Mouse (Mus musculus) left cerebral cortex, postnatal 10 days (tissue): ENCODE results near the gene Gm21985. TPM values are rescaled to one million over a fixed set of nuclear protein-coding genes. Genes with fewer than 3 reads are reported as not detected.

Experiments
- DNase-seq, 2 experiments: peaks; one replicate each; pipeline ENCODE4 v3.0.0; 2021 to 2022; ENCODE audit warnings: low spot score in 2 of 2, mixed read lengths in 1 of 2; ENCODE audit errors: extremely low spot score in 1 of 2
- intact Hi-C: fragments of 180-260 bp; cut with DNase I; formaldehyde crosslinking; loops from one replicate; pipeline ENCODE4 v1.15.1; 2025
- total RNA-seq, 2 experiments: library from RNA; stranded (reverse); gene quantifications; 2 replicates each; pipeline ENCODE4 v1.2.3; 2021

Gm21985 gene
- total RNA-seq, 2 experiments from 2014 or later: 1.2 to 3.6 TPM

- intact Hi-C loops: no loop called here
Observed at GRCm38 (mm10) chr2:112298221-112298620, 32.1 kb downstream of the Gm21985 start.

GRCm38 (mm10) chr2:112308671-112309070, 42.6 kb downstream of the Gm21985 start:
- intact Hi-C loops: no loop called here
- no peak for DNase-seq

More at GRCm38 (mm10) chr2:112298221-112298620, 32.1 kb downstream of the Gm21985 start:
- no peak for DNase-seq

DNA sequence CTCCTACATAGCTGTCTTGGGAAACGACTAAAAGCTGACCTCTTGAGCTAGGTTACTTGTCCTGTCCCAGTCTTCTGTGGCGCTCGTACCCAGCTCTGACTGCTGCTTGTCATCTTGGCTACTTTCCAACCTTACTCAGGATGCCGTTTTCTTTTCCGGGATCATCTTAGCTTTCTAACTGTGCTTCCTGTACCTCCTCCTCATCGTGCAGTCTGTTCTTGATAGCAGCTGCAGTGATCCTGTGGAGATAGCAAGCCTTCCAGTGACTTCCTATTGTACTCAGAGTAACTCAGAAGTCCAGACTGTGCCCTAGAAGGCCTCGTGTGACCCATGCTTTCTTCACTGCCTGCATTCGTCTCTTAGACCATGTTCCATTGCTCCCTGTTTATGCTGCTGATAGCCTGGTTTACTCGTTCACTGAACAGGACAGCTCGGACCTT, 43.1 kb downstream of the Gm21985 start:
- intact Hi-C loops: no loop called here
- DNase-seq: no peak

- intact Hi-C loops: no loop called here
- DNase-seq: no peak
Observed at GRCm38 (mm10) chr2:112315638-112316037, 49.5 kb downstream of the Gm21985 start.

DNA sequence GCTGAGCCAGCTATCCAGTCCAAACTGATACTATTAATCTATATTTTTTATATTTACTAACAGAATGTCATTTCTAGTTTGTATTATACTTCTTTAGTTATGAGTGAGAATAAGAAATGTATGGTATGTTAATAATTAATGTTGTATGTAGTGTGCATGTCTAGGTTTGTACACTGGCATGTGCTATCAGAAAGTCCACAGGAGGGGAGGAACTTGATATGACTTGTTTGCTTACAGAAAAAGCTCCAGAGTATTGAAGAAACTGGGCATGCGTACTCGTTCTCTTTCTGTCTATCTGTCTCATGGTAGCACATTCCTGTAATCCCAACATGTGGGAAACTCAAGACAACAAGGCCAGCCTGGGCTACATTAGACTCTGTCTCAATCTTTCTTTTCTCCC, 52.1 kb downstream of the Gm21985 start:
- no peak for DNase-seq
- intact Hi-C loops: no loop called here

DNA sequence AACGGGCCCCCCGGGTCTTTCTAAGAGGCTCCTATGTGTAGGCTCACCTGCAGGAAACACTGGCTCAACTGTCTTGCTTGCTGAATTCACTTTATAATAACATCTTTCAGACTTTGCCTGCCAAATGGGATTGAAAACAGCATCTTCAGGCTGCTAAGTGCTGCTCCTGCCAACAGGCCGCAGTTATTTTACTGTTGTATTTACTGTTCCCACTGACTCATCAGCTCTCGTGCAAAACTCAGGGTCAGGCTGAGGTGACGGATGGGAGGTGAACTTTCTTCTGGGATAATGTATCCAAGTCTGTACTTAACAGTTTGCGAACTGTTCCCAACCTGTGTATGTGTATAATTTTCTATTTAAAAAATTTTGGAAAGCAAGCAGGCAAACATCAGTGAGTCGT, 52.8 kb downstream of the Gm21985 start:
- intact Hi-C loops: no loop called here

GRCm38 (mm10) chr2:112328069-112328777, 62.1 kb downstream of the Gm21985 start:
- no peak for DNase-seq

More for the DNA sequence above, 52.8 kb downstream of the Gm21985 start:
- no peak for DNase-seq

DNA sequence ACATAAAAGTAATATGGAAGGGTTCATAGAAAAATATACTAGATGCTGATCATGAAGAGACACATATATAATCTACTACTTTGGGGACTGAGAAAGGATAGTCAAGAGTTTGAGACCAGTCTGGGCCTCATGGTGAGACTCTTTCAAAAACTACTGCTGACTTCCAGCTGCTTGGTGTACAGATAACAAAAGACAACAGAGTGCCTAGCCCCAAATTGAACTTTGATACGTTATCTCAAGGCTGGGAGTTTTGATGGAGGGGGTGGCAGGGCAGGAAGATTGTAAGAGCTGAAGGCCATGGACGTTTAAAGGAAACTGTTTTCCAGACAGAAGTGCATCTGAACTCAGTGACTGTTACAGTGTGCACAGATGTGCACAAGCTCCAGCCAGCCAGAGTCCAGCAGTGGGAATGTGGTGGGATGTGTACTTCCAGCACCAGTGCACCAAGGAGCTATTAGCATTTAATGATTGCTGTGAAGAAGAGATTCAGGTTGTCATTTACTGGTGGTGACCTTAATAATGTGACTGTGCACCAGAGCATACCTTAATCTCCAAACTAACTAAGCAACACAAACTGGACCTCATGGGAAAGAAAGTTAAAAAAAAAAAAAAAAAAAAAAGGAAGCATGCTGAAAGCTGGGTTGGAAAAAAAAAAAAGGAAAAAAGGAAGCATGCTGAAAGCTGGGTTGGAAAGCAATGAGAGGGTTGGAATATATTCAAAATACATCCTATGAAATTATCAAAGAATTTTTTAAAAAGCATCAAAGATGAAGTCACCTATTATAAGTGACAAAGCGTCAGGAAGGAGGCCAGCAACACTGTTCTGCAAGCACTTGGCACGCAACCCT, 66.2 kb downstream of the Gm21985 start:
- intact Hi-C loops: no loop called here
- no peak for DNase-seq

More at GRCm38 (mm10) chr2:112328069-112328777, 62.1 kb downstream of the Gm21985 start:
- intact Hi-C loops: no loop called here

DNA sequence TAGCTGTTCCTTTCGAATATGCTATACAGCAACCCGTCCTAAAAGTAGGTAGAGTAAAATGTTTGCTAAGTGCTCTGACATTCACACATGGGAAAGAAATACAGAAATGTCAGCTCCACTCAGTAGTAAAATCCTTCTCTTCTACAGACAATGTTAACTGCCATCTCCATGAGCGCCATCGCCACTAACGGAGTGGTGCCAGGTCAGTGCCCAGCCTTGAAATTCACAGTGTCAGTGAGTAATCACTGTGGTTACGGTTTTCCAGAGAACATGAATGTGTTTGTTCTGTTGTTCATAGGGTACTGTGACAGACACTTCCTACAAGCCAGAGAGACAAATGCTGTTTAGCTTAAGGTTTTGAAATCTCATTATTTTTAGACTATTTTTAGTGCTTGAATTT, 71.1 kb downstream of the Gm21985 start:
- intact Hi-C loops: no loop called here
- no peak for DNase-seq

DNA sequence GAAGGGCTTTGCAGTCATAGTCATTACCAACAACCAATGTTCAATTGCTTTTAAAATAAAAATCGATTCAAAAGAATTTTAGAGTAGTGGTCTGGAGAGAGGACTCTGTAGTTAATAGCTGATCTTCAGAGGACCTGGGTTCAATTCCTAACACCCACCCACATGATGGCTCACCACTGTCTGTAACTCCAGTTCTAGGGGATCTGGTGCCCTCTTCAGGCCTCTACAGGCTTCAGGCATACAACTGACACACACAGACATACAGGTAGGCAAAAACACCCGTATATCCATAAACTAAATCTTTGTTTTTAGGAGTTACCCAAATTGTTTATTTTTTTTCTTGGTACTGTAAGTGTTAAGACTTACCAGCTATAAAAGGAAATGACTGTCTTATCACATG, 73.6 kb downstream of the Gm21985 start:
- intact Hi-C loops: loop anchor here (2.0 kb wide), 1 partner anchor 77 kb away; no protein-coding TSS in a partner anchor
- DNase-seq: no peak

DNA sequence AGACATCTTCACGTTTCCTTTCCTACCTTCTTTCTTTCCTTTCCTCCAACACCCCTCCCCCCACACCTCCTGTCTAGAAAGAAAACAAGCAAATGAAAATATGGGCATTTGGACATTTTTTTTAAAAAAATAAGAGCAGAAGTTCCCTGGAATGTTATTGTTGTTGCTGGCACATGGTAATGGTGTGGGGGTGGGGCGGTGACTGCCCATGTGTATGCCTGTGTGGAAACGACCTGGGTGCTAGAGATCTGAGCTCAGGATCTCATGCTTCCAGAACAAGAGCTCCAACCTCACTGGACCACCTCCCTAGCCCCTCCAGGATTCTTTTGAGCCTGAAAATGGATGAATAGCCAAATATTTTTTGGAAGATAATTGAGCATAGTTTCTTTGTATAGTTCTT, 75.0 kb downstream of the Gm21985 start:
- intact Hi-C loops: no loop called here
- peak in 1 of 2 experiments; percentile 26 for DNase-seq

- intact Hi-C loops: no loop called here
- DNase-seq: no peak
Observed at GRCm38 (mm10) chr2:112348246-112348645, 82.1 kb downstream of the Gm21985 start.

DNA sequence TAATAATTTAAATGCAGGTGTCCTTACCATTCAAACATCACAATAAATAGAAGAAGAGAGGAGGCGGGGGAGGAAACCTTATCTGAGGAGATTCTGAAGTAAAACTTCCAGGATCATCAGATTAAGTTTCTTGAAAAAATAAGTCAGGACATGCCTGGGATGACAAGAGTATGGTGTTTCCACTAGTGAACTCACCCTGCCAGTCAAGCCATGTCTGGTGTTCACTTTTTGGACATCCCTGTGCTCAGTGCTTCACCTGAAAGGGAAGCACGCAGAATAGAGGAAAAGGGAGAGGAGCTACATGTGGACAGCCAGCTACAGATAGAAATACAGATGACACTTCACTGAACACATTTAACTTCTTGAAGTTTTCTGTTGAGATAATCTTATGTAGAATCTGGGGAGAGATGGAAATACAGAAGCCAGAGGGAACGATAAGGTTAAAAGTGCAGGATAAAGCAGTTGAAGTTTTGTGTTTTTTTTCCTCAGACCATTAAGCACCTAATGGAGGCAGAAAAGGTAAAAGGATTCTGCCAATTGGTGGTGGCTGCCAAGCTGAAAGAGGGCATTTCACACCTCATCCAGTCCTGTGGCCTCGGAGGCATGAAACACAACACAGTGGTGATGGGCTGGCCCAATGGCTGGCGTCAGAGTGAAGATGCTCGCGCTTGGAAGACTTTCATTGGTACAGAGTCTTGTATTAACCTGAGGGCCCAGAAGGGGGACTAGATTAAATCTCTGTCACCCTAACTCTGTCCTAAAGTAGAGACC, 87.8 kb downstream of the Gm21985 start:
- intact Hi-C loops: no loop called here
- DNase-seq: no peak

GRCm38 (mm10) chr2:112359611-112360010, 93.5 kb downstream of the Gm21985 start:
- DNase-seq: no peak
- intact Hi-C loops: loop anchor here (10.0 kb wide), 1 partner anchor 55 kb away; no protein-coding TSS in a partner anchor

DNA sequence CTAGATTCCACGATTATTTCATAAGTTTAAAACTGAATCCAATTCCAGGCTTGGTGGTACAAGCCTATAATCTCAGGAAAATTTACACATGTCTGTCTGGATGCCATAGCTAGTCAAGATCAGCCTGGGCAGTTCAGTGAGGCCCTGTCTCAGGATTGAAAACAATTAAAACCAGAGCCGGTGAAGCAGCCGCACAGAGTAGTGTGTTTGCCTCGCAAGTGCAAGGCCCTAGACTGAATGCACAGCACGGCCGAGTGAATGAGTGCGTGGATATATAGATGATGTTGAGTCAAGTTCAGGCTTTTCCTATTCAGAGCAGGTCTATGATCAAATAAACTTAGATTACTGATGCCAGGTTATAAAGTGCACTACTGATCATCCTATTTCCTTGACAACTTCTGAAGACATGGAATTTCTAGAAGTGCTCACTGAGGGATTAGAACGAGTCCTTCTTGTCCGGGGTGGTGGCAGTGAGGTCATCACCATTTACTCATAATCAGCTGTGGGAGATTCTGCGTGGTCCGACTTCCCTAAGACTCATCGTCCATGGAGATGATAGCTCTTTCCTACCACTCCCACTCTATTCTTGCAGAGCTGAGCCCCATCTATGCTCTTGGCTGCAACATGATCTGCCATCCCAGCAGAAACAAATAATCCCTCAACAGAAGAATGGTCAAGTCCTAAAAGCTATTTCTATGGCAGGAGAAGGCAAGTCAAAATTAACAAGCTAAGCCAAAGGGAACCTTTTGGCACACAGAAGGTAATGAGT, 94.1 kb downstream of the Gm21985 start:
- DNase-seq: no peak
- intact Hi-C loops: loop anchor here (10.0 kb wide), 1 partner anchor 55 kb away; no protein-coding TSS in a partner anchor

DNA sequence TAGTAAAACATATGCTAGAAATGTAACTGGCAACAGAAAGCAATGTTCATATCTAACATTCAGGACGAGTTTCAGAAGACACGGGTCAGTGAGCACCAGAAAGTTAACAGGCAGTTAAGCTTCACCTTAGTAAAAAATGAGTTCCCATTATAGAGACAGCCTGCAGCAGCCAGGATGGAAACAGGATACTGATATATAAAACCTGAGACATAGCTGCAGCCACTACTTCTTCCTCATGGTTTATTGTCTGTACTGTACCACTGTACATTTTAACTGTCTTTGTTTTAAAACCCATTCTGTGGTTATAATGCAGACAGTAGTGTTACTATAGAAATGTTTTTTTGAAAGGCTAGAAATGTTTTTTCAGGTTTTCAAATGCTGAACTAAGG, 94.7 kb downstream of the Gm21985 start:
- intact Hi-C loops: loop anchor here (10.0 kb wide), 1 partner anchor 54 kb away; no protein-coding TSS in a partner anchor
- DNase-seq: no peak

DNA sequence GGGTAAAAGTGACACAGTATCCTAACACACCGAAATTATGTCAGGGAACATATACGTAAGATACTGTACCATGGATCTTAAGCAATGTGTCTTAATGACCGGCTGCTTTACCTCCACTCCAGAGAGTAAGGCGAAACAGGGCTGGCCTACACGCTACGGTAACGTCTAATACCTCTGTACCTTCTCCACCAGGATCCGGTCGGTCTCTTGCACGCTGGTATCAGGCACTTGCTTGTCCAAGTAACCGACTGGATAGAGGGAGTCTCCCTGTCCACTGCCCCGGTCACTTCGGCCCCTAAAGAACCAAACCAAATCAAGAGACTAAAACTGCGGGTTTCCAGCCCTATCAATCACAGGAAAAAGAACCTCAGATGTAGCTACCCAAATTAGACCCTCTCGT, 101.1 kb downstream of the Gm21985 start:
- DNase-seq: no peak
- intact Hi-C loops: loop anchor here (5.0 to 10.0 kb wide), 2 partner anchors 48 to 100 kb away; partner anchors contain the start of genes Gm21985 and Slc12a6
